Mouse (Mus musculus) bone marrow, adult 2 months (tissue): ENCODE data around the gene Mylk.

ENCODE experiments used
- CTCF ChIP-seq: fragments of 200-500 bp; IDR thresholded peaks from 2 replicates; pipeline ENCODE4 v1.5.1; 2011; ENCODE audit warnings: low read length, control low read depth; ENCODE audit not compliant: control insufficient read depth, insufficient read depth
- POLR2A ChIP-seq: fragments of 200-500 bp; IDR thresholded peaks from 2 replicates; pipeline ENCODE4 v1.6.1; 2011; ENCODE audit warnings: low read depth, mild to moderate bottlenecking, control low read depth, low read length, borderline replicate concordance; ENCODE audit not compliant: control insufficient read depth

- TF ChIP-seq POLR2A (no peak), CTCF (no peak)
These were observed 213.7 kb downstream of the Mylk start for GRCm38 (mm10) chr16:34958667-34959066.
